Mouse (Mus musculus) G1E (cell line): Measurements from ENCODE around the gene Cd72.

Experiments used
- CTCF ChIP-seq: IDR thresholded peaks from 2 replicates; pipeline ENCODE4 v1.5.1; 2012; ENCODE audit warnings: low read depth, low read length, inconsistent platforms, mixed read lengths
- POLR2AphosphoS5 ChIP-seq: IDR thresholded peaks from 2 replicates; pipeline ENCODE4 v1.6.1; 2012; ENCODE audit warnings: low read depth, low read length, inconsistent platforms; ENCODE audit not compliant: insufficient replicate concordance

GRCm38 (mm10) chr4:43478534-43478858 lies 24.1 kb upstream of the Cd72 start:
- TF ChIP-seq CTCF, result no peak
- no peak for TF ChIP-seq POLR2AphosphoS5
